22 mouse cellular contexts compared by ENCODE assay signal in the genomic region with DNA sequence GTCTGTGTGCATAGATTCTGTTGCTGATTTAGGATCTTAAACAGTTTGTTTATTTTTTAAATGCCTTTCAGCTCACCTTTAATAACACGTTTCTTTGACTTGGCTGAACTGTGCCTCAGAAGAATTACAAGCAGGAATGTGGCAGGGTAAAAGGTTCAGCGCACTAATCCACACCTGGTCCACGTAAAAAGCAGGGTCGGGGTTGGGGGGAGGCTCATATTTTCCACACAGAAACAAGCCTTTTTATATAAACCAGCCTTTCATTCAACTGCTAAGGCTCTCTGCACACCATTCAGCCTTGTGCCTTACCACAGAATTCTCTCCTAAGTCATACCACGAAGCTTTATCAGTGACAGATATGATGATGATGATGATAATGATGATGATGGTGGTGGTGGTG.
DNase-seq lines count a peak whose midpoint lies in the region; ATAC-seq lines count a peak whose summit lies in the region.
"Had no signal": no experiment of that assay in that cellular context is flagged by ENCODE, and none has a peak within 500 bp of the region (broad histone marks: within the 10 kb centered on the region; RNA-seq: fewer than 3 reads in every experiment).

No protein-coding gene starts in this region.

- H3K36me3 ChIP-seq in midbrain, embryonic 11.5 days (ENCODE audit: control insufficient read depth, insufficient read depth, low read length): no peaks in the 10 kb centered on the region
- H3K36me3 ChIP-seq in midbrain, embryonic 15.5 days (replicated peaks): no peaks in the 10 kb centered on the region
- no peaks in the 10 kb centered on the region for H3K36me3 ChIP-seq in limb, embryonic 13.5 days
- H3K36me3 ChIP-seq: embryonic facial prominence, embryonic 13.5 days; forebrain, embryonic 12.5 days; forebrain, embryonic 15.5 days; hindbrain, embryonic 12.5 days; hindbrain, embryonic 15.5 days had no signal

- 80% methylated on average over 5 of the region's 5 CpGs for WGBS in midbrain, embryonic 11.5 days
- 84% methylated on average over 5 of the region's 5 CpGs for WGBS in midbrain, embryonic 15.5 days
- WGBS in limb, embryonic 13.5 days: 18% methylated on average over 5 of the region's 5 CpGs

- DNase-seq in midbrain, embryonic 11.5 days (ENCODE audit: low spot score, missing footprints): peak; percentile 35
- DNase-seq in forelimb bud, embryonic 11.5 days (ENCODE audit: low read depth, low spot score): peak; percentile 48
- no peak for DNase-seq in adrenal gland, adult (ENCODE audit: inconsistent age in 2 of 2, low spot score in 1 of 2)
- no peak for DNase-seq in adrenal gland, postnatal 36 days
- DNase-seq: adrenal gland, postnatal 10 days; cerebellum, adult 11-12 months; cerebellum, adult 9-10 months; cerebellum, postnatal 14 days; gastrocnemius, postnatal 10 days; gastrocnemius, postnatal 36 days; heart, adult 11 months had no signal

- H3K4me3 ChIP-seq in midbrain, embryonic 11.5 days (ENCODE audit: low read depth, low read length): no peak overlapping the region
- no peak overlapping the region for H3K4me3 ChIP-seq in midbrain, embryonic 15.5 days
- H3K4me3 ChIP-seq in limb, embryonic 13.5 days: no peak overlapping the region
- H3K4me3 ChIP-seq: embryonic facial prominence, embryonic 13.5 days; erythroblast, embryonic 14.5 days; forebrain, embryonic 12.5 days; forebrain, embryonic 15.5 days; hindbrain, embryonic 12.5 days; hindbrain, embryonic 15.5 days had no signal

- no peak for ATAC-seq in midbrain, embryonic 11.5 days (ENCODE audit: low FRiP score)
- no peak for ATAC-seq in midbrain, embryonic 15.5 days (replicated peaks)
- ATAC-seq in limb, embryonic 13.5 days (ENCODE audit: low FRiP score, low read depth): peak; percentile 63
- ATAC-seq: activated CD4-positive, CD25-positive, alpha-beta regulatory T cell, adult 4 months; CD4-positive, CD25-positive, alpha-beta regulatory T cell, adult 4 months; forebrain, embryonic 15.5 days had no signal

- no peaks in the 10 kb centered on the region; the same call in 1 of the 2 replicates for H3K4me1 ChIP-seq in midbrain, embryonic 11.5 days (ENCODE audit: control insufficient read depth, insufficient read depth, low read length)
- no peaks in the 10 kb centered on the region for H3K4me1 ChIP-seq in midbrain, embryonic 15.5 days
- H3K4me1 ChIP-seq in limb, embryonic 13.5 days: peaks cover 85% of the 10 kb centered on the region

- H3K27me3 ChIP-seq in midbrain, embryonic 11.5 days (ENCODE audit: control insufficient read depth, insufficient read depth, low read length): no peaks in the 10 kb centered on the region
- no peaks in the 10 kb centered on the region for H3K27me3 ChIP-seq in midbrain, embryonic 15.5 days (replicated peaks)
- no peaks in the 10 kb centered on the region for H3K27me3 ChIP-seq in limb, embryonic 13.5 days
- H3K27me3 ChIP-seq: forebrain, embryonic 12.5 days; forebrain, embryonic 15.5 days; hindbrain, embryonic 12.5 days; hindbrain, embryonic 15.5 days had no signal

- H3K9ac ChIP-seq in midbrain, embryonic 11.5 days (ENCODE audit: low read length): no peak overlapping the region
- H3K9ac ChIP-seq in midbrain, embryonic 15.5 days: no peak overlapping the region
- H3K9ac ChIP-seq in limb, embryonic 13.5 days: no peak overlapping the region
- H3K9ac ChIP-seq: embryonic facial prominence, embryonic 13.5 days; forebrain, embryonic 12.5 days; forebrain, embryonic 15.5 days; hindbrain, embryonic 12.5 days; hindbrain, embryonic 15.5 days had no signal

- no peak overlapping the region for H3K27ac ChIP-seq in midbrain, embryonic 11.5 days (ENCODE audit: low read depth, low read length)
- no peak overlapping the region for H3K27ac ChIP-seq in midbrain, embryonic 15.5 days
- H3K27ac ChIP-seq in limb, embryonic 13.5 days: peak overlapping the region; percentile 58; the same call in 1 of the 2 replicates
- H3K27ac ChIP-seq: embryonic facial prominence, embryonic 13.5 days; forebrain, embryonic 12.5 days; forebrain, embryonic 15.5 days; hindbrain, embryonic 12.5 days; hindbrain, embryonic 15.5 days had no signal

- H3K9me3 ChIP-seq in midbrain, embryonic 11.5 days (ENCODE audit: control insufficient read depth, low read length): no peaks in the 10 kb centered on the region
- no peaks in the 10 kb centered on the region for H3K9me3 ChIP-seq in midbrain, embryonic 15.5 days
- H3K9me3 ChIP-seq in limb, embryonic 13.5 days: no peaks in the 10 kb centered on the region
- H3K9me3 ChIP-seq: embryonic facial prominence, embryonic 13.5 days; forebrain, embryonic 12.5 days; forebrain, embryonic 15.5 days; hindbrain, embryonic 12.5 days; hindbrain, embryonic 15.5 days had no signal

- no peak overlapping the region for H3K4me2 ChIP-seq in midbrain, embryonic 11.5 days
- no peak overlapping the region for H3K4me2 ChIP-seq in midbrain, embryonic 15.5 days
- H3K4me2 ChIP-seq in limb, embryonic 13.5 days (replicated peaks): no peak overlapping the region
- H3K4me2 ChIP-seq: embryonic facial prominence, embryonic 13.5 days; forebrain, embryonic 12.5 days; forebrain, embryonic 15.5 days; heart, embryonic 11.5 days; hindbrain, embryonic 12.5 days; hindbrain, embryonic 15.5 days had no signal

Comparison
In these comparisons a context has a peak if more than half of its experiments do, and no peak if none do; other contexts are left out.
1. DNase-seq: peak in midbrain, embryonic 11.5 days (single experiment) and forelimb bud, embryonic 11.5 days (single experiment); none in adrenal gland, adult (0 of 2) and adrenal gland, postnatal 36 days (0 of 2).